Mouse (Mus musculus): Measurements from ENCODE around the gene Ptk7.

Ptk7 gene

DNA sequence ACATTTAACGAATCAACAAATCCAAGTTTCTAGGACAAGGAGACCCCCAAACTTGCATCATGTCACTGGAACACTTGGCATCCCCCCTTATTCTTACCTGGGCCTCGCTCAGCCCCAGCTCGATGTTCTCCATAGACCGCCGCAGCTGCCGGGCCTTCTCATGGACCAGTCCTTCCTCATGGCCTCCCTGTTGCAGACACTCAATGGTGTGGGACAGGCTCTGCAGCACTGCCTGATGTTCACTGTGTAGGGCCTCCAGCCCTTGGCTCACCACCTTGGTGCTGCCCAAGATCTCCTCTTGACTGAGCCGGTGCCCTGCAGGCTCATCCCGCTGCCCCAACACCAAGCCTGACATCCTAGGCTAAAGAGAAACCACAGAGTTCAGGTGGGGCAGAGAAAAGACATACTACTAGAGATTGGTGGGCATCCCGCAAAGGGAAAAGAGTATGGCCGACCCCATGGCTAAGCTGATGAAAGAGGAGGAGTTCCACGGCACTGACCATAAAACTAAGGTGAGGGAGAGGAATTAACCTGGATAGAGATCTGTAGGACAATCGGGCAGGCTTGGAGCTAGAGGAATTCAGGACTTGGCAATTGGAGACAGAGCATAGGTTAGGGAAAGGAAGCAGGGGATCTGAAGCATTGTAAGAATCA lies 15.0 kb upstream of the Ptk7 start:
- DNase-seq (ENCODE audit: low read depth) = no peak

GRCm38 (mm10) chr17:46642060-46642459 lies 12.8 kb upstream of the Ptk7 start:
- DNase-seq (ENCODE audit: low read depth) = no peak

GRCm38 (mm10) chr17:46639929-46640328 lies 10.6 kb upstream of the Ptk7 start:
- no peak for DNase-seq (ENCODE audit: low read depth)

DNA sequence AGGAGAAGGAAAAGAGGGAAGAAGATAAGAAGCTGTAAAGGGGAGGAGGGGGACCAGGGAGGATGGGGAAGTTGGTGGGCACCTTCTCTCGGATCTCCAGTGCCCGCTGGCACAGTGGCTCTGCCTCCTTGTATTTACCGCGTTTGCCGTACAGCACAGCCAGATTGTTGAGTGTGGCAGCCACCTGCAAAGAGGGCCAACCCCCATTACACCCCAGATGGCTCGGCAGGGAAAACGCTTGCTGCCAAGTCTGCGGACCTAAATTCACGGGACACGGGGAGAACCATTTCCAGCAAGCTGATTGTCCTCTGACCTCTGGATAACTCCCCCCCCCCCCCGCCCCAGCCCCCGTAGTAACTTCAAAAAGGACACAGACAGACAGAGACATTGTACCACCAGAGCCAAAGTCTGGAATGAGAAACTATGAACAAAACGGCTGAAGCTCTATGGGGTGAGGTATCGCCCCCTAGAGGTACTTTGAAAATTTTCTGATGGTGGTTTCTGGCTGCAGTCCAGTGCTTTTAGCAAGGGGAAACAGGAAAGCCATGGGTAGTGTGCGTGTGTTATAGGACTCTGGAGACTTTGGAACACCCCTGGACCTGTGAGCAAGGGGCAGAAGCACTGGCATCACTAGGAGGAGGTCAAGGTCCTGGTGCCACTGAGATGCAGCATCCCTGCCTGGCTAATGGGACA lies 7.7 kb upstream of the Ptk7 start:
- DNase-seq (ENCODE audit: low read depth) = peak; percentile 80

DNA sequence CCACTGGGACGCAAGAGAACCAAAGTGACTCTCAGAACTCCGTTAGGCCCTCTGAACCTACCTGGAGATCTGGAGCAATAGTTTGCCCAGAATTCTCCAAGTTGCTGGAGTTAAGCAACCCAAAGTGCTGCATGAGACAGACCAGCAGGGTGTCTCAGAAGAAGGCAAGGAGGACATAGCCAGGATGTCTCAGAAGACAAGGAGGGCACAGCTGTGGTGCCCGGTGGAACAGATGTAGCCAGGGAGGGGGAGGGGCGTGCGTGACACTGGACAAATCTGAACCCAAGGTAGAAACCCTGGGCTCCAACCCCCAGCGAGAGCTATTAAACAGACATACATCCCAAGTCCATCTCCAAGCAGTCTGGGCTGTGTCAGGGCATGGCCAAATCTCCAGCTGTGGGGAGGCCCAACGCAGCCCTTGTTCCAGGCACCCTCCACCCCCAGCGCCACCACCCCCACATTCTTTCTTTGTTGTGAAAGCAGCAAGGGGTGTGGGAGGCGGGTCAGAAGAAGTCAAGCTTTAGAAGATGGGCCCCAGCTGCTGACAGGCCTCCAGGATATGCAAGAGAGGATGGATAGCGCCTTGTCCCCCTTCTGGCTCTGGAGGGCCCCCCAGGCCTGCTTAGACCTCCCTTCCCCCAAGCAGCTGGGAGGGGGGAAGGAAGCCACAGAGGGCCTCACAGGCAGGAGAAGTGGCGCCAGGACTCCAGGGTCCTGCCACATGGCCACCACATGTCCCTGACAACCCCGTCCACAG lies 559 bp upstream of the Ptk7 start:
- no peak for DNase-seq (ENCODE audit: low read depth)

DNA sequence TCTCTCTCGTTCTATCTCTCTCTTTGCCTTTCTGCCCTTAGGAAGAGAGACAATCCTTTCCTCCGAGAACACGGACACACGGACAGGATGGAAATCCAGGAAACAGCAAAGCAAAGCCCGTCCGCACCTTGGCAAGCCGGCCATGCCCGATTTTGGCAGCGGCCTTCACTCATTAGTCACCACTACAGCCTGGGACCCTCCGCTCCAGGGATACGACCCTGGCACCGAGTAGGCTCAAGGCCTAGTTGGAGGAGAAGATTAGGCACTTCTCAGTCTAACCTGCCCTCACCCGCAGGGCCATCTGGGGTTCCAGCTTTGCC lies 873 bp downstream of the Ptk7 start:
- DNase-seq (ENCODE audit: low read depth) = no peak

DNA sequence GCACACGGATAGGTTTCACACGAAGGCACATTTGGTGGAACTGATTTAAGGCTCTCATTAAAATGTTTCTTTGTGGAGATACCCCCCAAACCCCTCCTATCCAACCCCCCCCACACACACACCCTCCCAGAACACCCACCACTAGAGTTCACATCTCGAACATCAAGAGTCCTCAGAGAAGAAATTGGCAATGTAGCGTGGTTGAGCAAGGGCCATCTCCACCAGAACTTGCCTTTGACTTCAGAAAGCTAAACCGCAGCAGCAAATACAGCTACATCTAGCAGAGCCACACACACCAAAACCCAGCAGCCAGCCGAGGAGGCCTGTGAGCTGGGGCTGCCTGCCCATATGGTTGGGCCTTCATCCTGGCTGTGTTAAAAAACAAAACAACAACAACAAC lies 1.9 kb downstream of the Ptk7 start:
- no peak for DNase-seq (ENCODE audit: low read depth)

GRCm38 (mm10) chr17:46624598-46624997 lies 4.7 kb downstream of the Ptk7 start:
- no peak for DNase-seq (ENCODE audit: low read depth)

DNA sequence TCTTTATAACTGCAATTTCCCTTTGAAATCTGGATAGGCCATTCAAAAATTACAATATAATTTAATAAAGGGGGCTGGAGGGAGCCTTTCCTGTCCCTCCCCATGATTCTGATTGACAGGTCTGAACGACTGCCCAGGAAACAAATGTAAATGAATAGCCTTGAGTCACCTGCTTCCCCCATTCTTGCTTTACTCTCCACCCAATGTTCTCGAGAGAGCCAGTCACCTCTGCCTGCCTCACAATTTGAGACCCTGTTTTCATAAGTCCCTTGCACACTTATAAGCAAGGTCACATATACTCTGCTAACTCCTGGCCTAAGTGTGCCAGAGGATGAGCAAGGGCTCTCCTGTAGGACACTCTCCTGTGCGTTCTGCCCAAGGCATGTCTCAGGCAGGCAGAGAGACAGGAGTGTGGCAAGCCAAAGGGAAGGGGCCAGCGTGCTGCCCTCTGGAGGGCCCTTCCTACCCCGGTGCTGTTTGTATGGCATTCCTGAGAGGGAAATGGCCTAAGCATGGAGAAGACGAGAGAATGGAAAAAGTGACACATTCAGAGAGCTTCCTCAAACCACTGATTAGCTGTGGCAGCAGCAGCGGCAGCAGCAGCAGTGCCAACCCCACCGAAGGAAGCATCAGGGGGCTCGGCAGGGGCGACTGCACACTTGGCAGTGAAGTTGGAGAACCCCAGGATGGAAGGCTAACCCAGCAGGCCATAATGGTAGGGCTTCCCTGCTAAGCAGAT lies 5.3 kb downstream of the Ptk7 start:
- DNase-seq (ENCODE audit: low read depth) = no peak

DNA sequence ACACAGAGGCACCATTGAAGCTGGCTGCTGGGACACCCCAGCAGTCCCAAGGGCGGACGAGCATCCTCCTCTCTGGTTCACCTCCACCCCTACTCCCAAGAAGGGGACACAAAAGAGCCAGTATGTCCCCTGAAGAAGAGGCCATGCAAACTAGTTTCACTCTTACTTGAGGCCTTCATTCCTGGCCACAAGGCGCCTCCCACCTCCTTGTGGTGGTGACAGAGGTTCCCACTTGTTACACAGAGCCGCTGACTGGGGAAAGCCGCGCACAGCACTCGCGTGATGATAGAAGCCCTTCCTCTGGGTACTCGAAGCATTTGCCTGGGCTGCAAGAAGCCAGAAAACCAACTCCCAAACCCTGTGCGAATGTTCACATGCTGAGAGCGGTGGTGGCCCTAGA lies 7.0 kb downstream of the Ptk7 start:
- DNase-seq (ENCODE audit: low read depth) = no peak

DNA sequence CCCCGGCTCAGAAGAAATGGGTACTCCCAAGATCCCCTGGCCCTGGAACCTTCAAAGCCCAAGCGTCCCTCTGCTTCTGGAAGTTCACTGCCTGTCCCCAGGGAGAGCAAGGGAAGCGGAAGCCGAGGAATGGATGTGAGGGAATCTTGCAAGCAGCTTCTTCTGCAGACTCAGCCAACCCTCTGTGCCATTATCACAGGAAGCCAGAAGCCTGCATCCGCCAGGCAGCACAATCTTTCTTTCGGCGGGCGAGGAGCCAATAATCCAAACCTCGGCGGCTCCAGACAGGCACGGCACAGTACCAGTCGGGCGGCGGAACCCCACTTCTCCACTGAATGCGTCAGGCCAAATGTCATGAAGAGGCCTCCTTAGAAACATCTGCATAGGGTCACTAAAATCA lies 8.0 kb downstream of the Ptk7 start:
- DNase-seq (ENCODE audit: low read depth) = no peak

GRCm38 (mm10) chr17:46619683-46620357 lies 9.5 kb downstream of the Ptk7 start:
- no peak for DNase-seq (ENCODE audit: low read depth)

DNA sequence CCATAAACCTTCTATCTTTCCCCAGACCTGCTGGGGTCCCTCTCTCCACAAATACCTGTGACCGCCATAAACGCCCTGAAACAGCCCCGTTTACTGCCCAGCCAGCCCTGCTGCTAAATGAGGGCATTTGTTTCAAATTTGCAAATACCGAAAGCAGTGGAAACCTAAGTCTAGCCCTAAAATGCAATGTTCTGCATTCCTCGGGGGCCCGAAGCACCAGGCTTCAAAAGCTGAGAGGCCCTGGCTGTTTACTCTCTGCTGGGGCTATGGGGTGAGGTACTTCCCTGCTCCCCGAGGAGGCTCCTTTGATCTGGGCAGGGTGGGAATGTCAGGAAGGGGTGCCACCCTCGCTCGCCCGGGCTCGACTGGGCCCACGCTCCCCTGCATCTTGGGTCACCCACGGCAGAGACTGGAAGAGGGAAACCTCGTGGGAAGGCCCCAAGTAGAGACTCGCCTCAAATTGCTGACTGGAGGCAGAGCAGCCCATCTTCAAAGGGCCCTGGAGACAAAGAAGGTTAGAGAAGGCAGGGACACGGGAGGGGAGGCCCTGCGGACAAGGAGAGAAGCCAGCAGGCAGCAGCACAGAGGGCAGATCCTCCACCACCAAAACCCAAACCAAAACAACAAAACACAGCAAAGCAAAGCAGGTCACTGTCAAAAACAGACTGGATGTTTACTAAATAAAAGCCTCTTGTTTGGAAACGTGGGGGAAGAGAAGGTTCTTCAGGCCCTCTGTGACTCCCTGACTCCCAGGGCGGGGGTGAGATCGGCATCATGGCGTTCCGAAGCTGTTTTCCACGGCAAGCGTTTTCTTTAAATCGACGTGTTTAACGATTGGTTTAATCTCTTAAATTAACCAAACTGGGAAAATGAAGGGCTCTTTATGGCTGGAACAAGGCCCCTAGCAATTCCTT lies 10.3 kb downstream of the Ptk7 start:
- DNase-seq (ENCODE audit: low read depth) = no peak

- DNase-seq (ENCODE audit: low read depth) = no peak
These were observed 10.9 kb downstream of the Ptk7 start for GRCm38 (mm10) chr17:46618394-46618768.

GRCm38 (mm10) chr17:46617799-46618198 lies 11.5 kb downstream of the Ptk7 start:
- DNase-seq (ENCODE audit: low read depth) = no peak

- no peak for DNase-seq (ENCODE audit: low read depth)
These were observed 16.1 kb downstream of the Ptk7 start for GRCm38 (mm10) chr17:46613229-46613628.

- no peak for DNase-seq (ENCODE audit: low read depth)
These were observed 16.5 kb downstream of the Ptk7 start for GRCm38 (mm10) chr17:46612820-46613219.

DNA sequence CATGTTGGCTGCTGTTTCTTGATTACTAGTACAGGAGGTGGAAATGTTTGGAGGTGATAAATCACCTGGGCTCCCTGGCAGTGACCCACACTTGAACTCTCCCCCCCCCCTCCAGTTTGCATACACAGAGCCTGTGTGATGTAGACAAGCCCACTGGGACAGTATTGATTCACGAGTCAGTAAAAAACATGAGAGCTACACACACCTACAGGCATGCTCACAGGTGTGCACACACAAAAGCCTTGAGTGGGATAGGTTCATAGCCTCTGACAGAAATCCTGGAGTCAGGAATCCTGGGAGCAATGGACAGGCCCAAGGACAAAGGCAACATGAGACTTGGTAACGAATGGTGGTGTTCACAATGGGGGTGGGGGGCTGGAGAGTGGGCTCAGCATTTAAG lies 17.1 kb downstream of the Ptk7 start:
- DNase-seq (ENCODE audit: low read depth) = no peak

DNA sequence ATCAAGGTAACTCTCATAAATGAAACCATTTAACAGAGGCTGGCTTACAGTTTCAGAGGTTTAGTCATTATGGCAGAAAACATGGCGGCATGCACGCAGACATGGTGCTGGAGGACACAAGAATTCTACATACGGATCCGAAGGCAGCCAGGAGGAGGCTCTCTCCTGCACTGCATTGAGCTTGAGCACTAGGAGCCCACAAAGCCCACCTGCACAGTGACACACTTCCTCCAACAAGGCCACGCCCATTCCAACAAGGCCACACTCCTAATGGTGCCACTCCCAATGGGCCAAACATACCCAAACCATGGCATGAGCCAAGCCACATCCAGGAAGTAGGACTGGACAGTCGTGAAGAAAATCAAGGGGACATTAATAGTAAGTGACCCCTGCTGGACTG lies 18.0 kb downstream of the Ptk7 start:
- DNase-seq (ENCODE audit: low read depth) = no peak

- no peak for DNase-seq (ENCODE audit: low read depth)
These were observed 19.4 kb downstream of the Ptk7 start for GRCm38 (mm10) chr17:46609721-46610514.

All from naive thymus-derived CD4-positive, alpha-beta T cell, adult 2 months (primary cell).